Mouse (Mus musculus): ENCODE data around the gene Nwd2. TPM values are rescaled to one million over a fixed set of nuclear protein-coding genes. Genes with fewer than 3 reads are reported as not detected.
A peak's percentile ranks its signal among the peaks of the same experiment; 100 is the strongest.

Gene Nwd2
- polyA plus RNA-seq, 1 experiment from 2014 or later, result 0.70 TPM

GRCm38 (mm10) chr5:63649533-63650464 is 897 bp downstream of the Nwd2 start:
- peak overlapping the region; percentile 73 for H3K4me2 ChIP-seq

GRCm38 (mm10) chr5:63651813-63652212 is 2.9 kb downstream of the Nwd2 start:
- H3K27me3 ChIP-seq (replicated peaks; ENCODE audit: control insufficient read depth, insufficient read depth, low read length), result peaks cover 39% of the 10 kb centered on the region
- no peak overlapping the region for H3K4me3 ChIP-seq (ENCODE audit: low read depth, low read length)

More at GRCm38 (mm10) chr5:63649533-63650464, 897 bp downstream of the Nwd2 start:
- no peaks in the 10 kb centered on the region for H3K4me1 ChIP-seq (replicated peaks; ENCODE audit: control insufficient read depth, insufficient read depth, low read length)
- H3K9me3 ChIP-seq (ENCODE audit: control insufficient read depth, low read length), result no peaks in the 10 kb centered on the region
- H3K36me3 ChIP-seq (ENCODE audit: control insufficient read depth, insufficient read depth, low read length), result no peaks in the 10 kb centered on the region
- WGBS, result 2% methylated on average over 82 of the region's 83 CpGs
- no peak for ATAC-seq (replicated peaks; ENCODE audit: low FRiP score)
- peak; percentile 34 for DNase-seq (ENCODE audit: low spot score)
- no peak overlapping the region for H3K27ac ChIP-seq (ENCODE audit: low read depth, low read length)
- peak overlapping the region; percentile 43 for H3K4me3 ChIP-seq (ENCODE audit: low read depth, low read length)
- no peak overlapping the region for H3K9ac ChIP-seq (ENCODE audit: low read depth, low read length)
- peaks cover 39% of the 10 kb centered on the region for H3K27me3 ChIP-seq (replicated peaks; ENCODE audit: control insufficient read depth, insufficient read depth, low read length)

GRCm38 (mm10) chr5:63652705-63653104 is 3.8 kb downstream of the Nwd2 start:
- H3K9ac ChIP-seq (ENCODE audit: low read depth, low read length), result no peak overlapping the region

More at GRCm38 (mm10) chr5:63651813-63652212, 2.9 kb downstream of the Nwd2 start:
- H3K9me3 ChIP-seq (ENCODE audit: control insufficient read depth, low read length), result no peaks in the 10 kb centered on the region
- no peaks in the 10 kb centered on the region for H3K4me1 ChIP-seq (replicated peaks; ENCODE audit: control insufficient read depth, insufficient read depth, low read length)
- no peak for ATAC-seq (replicated peaks; ENCODE audit: low FRiP score)
- no peak overlapping the region for H3K4me2 ChIP-seq
- no peak overlapping the region for H3K9ac ChIP-seq (ENCODE audit: low read depth, low read length)
- H3K27ac ChIP-seq (ENCODE audit: low read depth, low read length), result no peak overlapping the region
- no peak for DNase-seq (ENCODE audit: low spot score)
- no peaks in the 10 kb centered on the region for H3K36me3 ChIP-seq (ENCODE audit: control insufficient read depth, insufficient read depth, low read length)

GRCm38 (mm10) chr5:63666884-63667283 is 18.0 kb downstream of the Nwd2 start:
- H3K27ac ChIP-seq (ENCODE audit: low read depth, low read length), result no peak overlapping the region
- no peaks in the 10 kb centered on the region for H3K27me3 ChIP-seq (replicated peaks; ENCODE audit: control insufficient read depth, insufficient read depth, low read length)
- H3K4me3 ChIP-seq (ENCODE audit: low read depth, low read length), result no peak overlapping the region
- H3K36me3 ChIP-seq (ENCODE audit: control insufficient read depth, insufficient read depth, low read length), result no peaks in the 10 kb centered on the region
- no peaks in the 10 kb centered on the region for H3K9me3 ChIP-seq (ENCODE audit: control insufficient read depth, low read length)
- H3K9ac ChIP-seq (ENCODE audit: low read depth, low read length), result no peak overlapping the region
- WGBS, result 77% methylated on average over 5 of the region's 5 CpGs
- no peak for DNase-seq (ENCODE audit: low spot score)
- H3K4me2 ChIP-seq, result no peak overlapping the region
- ATAC-seq (replicated peaks; ENCODE audit: low FRiP score), result no peak
- no peaks in the 10 kb centered on the region for H3K4me1 ChIP-seq (replicated peaks; ENCODE audit: control insufficient read depth, insufficient read depth, low read length)

More at GRCm38 (mm10) chr5:63652705-63653104, 3.8 kb downstream of the Nwd2 start:
- Histone ChIP-seq H3K36me3 (ENCODE audit: control insufficient read depth, insufficient read depth, low read length) (no peaks in the 10 kb centered on the region), H3K9me3 (ENCODE audit: control insufficient read depth, low read length) (no peaks in the 10 kb centered on the region), H3K27me3 (replicated peaks; ENCODE audit: control insufficient read depth, insufficient read depth, low read length) (peaks cover 39% of the 10 kb centered on the region), H3K4me1 (replicated peaks; ENCODE audit: control insufficient read depth, insufficient read depth, low read length) (no peaks in the 10 kb centered on the region), H3K4me2 (no peak overlapping the region), H3K4me3 (ENCODE audit: low read depth, low read length) (no peak overlapping the region), H3K27ac (ENCODE audit: low read depth, low read length) (no peak overlapping the region)
- 68% methylated on average over 2 of the region's 2 CpGs for WGBS
- ATAC-seq (replicated peaks; ENCODE audit: low FRiP score), result no peak
- DNase-seq (ENCODE audit: low spot score), result no peak

- ATAC-seq (replicated peaks; ENCODE audit: low FRiP score) (no peak), DNase-seq (ENCODE audit: low spot score) (no peak)
- H3K4me2 ChIP-seq, result no peak overlapping the region
- H3K9ac ChIP-seq (ENCODE audit: low read depth, low read length), result no peak overlapping the region
- H3K27me3 ChIP-seq (replicated peaks; ENCODE audit: control insufficient read depth, insufficient read depth, low read length), result no peaks in the 10 kb centered on the region
- no peaks in the 10 kb centered on the region for H3K4me1 ChIP-seq (replicated peaks; ENCODE audit: control insufficient read depth, insufficient read depth, low read length)
- no peaks in the 10 kb centered on the region for H3K9me3 ChIP-seq (ENCODE audit: control insufficient read depth, low read length)
- WGBS, result 76% methylated on average over 2 of the region's 2 CpGs
- H3K27ac ChIP-seq (ENCODE audit: low read depth, low read length), result no peak overlapping the region
- H3K36me3 ChIP-seq (ENCODE audit: control insufficient read depth, insufficient read depth, low read length), result no peaks in the 10 kb centered on the region
- no peak overlapping the region for H3K4me3 ChIP-seq (ENCODE audit: low read depth, low read length)
Observed at GRCm38 (mm10) chr5:63675934-63676333, 27.0 kb downstream of the Nwd2 start.

GRCm38 (mm10) chr5:63689084-63689483 is 40.2 kb downstream of the Nwd2 start:
- no peak overlapping the region for H3K27ac ChIP-seq (ENCODE audit: low read depth, low read length)
- H3K4me1 ChIP-seq (replicated peaks; ENCODE audit: control insufficient read depth, insufficient read depth, low read length), result no peaks in the 10 kb centered on the region
- DNase-seq (ENCODE audit: low spot score) (no peak), ATAC-seq (replicated peaks; ENCODE audit: low FRiP score) (no peak)
- WGBS, result 76% methylated on average over 1 of the region's 1 CpGs
- no peak overlapping the region for H3K9ac ChIP-seq (ENCODE audit: low read depth, low read length)
- H3K9me3 ChIP-seq (ENCODE audit: control insufficient read depth, low read length), result no peaks in the 10 kb centered on the region
- H3K36me3 ChIP-seq (ENCODE audit: control insufficient read depth, insufficient read depth, low read length), result no peaks in the 10 kb centered on the region
- H3K4me3 ChIP-seq (ENCODE audit: low read depth, low read length), result no peak overlapping the region
- no peaks in the 10 kb centered on the region for H3K27me3 ChIP-seq (replicated peaks; ENCODE audit: control insufficient read depth, insufficient read depth, low read length)
- no peak overlapping the region for H3K4me2 ChIP-seq

GRCm38 (mm10) chr5:63696784-63697183 is 47.9 kb downstream of the Nwd2 start:
- Histone ChIP-seq H3K9ac (ENCODE audit: low read depth, low read length) (no peak overlapping the region), H3K4me1 (replicated peaks; ENCODE audit: control insufficient read depth, insufficient read depth, low read length) (no peaks in the 10 kb centered on the region), H3K27ac (ENCODE audit: low read depth, low read length) (no peak overlapping the region), H3K4me2 (no peak overlapping the region), H3K4me3 (ENCODE audit: low read depth, low read length) (no peak overlapping the region), H3K36me3 (ENCODE audit: control insufficient read depth, insufficient read depth, low read length) (no peaks in the 10 kb centered on the region), H3K9me3 (ENCODE audit: control insufficient read depth, low read length) (no peaks in the 10 kb centered on the region), H3K27me3 (replicated peaks; ENCODE audit: control insufficient read depth, insufficient read depth, low read length) (no peaks in the 10 kb centered on the region)
- ATAC-seq (replicated peaks; ENCODE audit: low FRiP score) (no peak), DNase-seq (ENCODE audit: low spot score) (no peak)
- 83% methylated on average over 2 of the region's 2 CpGs for WGBS

GRCm38 (mm10) chr5:63697196-63697595 is 48.3 kb downstream of the Nwd2 start:
- WGBS, result 64% methylated on average over 5 of the region's 5 CpGs
- Histone ChIP-seq H3K4me2 (no peak overlapping the region), H3K36me3 (ENCODE audit: control insufficient read depth, insufficient read depth, low read length) (no peaks in the 10 kb centered on the region), H3K27me3 (replicated peaks; ENCODE audit: control insufficient read depth, insufficient read depth, low read length) (no peaks in the 10 kb centered on the region), H3K27ac (ENCODE audit: low read depth, low read length) (no peak overlapping the region), H3K9ac (ENCODE audit: low read depth, low read length) (no peak overlapping the region), H3K4me3 (ENCODE audit: low read depth, low read length) (no peak overlapping the region), H3K4me1 (replicated peaks; ENCODE audit: control insufficient read depth, insufficient read depth, low read length) (no peaks in the 10 kb centered on the region), H3K9me3 (ENCODE audit: control insufficient read depth, low read length) (no peaks in the 10 kb centered on the region)
- ATAC-seq (replicated peaks; ENCODE audit: low FRiP score) (no peak), DNase-seq (ENCODE audit: low spot score) (no peak)

GRCm38 (mm10) chr5:63728955-63729354 is 80.1 kb downstream of the Nwd2 start:
- H3K9ac ChIP-seq (ENCODE audit: low read depth, low read length), result no peak overlapping the region
- 72% methylated on average over 3 of the region's 3 CpGs for WGBS
- no peak for DNase-seq (ENCODE audit: low spot score)
- no peak overlapping the region for H3K27ac ChIP-seq (ENCODE audit: low read depth, low read length)
- no peaks in the 10 kb centered on the region for H3K9me3 ChIP-seq (ENCODE audit: control insufficient read depth, low read length)
- no peak overlapping the region for H3K4me3 ChIP-seq (ENCODE audit: low read depth, low read length)
- H3K4me2 ChIP-seq, result no peak overlapping the region
- no peaks in the 10 kb centered on the region for H3K4me1 ChIP-seq (replicated peaks; ENCODE audit: control insufficient read depth, insufficient read depth, low read length)
- H3K36me3 ChIP-seq (ENCODE audit: control insufficient read depth, insufficient read depth, low read length), result no peaks in the 10 kb centered on the region
- H3K27me3 ChIP-seq (replicated peaks; ENCODE audit: control insufficient read depth, insufficient read depth, low read length), result no peaks in the 10 kb centered on the region
- ATAC-seq (replicated peaks; ENCODE audit: low FRiP score), result no peak
